ENCODE assay signal across 8 mouse cellular contexts in the genomic region with DNA sequence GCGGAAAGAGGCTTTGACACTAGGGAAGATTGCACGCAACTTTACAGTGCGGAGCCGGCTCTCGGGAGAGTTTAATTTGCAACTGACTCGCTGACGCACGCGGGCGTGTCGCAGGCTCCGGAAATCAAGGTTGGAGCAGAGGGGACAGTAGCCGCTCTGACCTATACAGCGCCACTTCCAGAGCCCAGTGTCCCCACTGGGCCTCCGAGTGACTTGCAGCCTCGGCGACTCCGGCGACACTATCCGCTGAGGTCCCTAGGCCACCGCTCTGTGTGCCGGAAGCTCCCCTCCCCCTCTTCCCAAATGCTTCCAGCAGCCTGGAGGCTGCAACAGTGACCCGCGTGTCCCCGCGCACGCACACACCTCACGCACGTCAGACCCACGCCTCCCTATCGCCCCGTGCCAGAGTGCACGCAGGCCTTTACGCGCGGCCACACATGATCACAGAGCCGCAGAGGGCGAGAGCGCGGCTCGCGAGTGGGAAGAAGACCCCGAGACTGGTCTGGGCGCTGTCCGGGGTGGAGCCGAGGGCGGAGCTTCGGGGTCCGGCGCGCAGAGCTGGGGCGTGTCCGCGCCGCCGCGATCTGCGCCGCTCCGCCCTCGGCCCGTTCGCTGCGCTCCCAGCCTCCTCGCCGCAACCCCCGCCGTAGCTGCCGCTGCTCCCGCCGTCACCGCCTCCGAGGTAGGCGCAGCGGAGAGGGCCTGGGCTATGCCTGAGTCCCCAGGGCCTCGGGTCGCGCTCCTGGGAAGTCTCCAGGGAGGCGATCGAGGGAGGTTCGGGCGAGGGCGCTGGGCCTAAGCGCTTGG. TPM values are rescaled to one million over a fixed set of nuclear protein-coding genes. Genes with fewer than 3 reads are reported as not detected.
DNase-seq lines count a peak whose midpoint lies in the region; ATAC-seq lines count a peak whose summit lies in the region.

A gene (plus strand): TSS at position 390 of the 807 bp plus-strand sequence.

- H3K27me3 ChIP-seq in intestine, embryonic 16.5 days (replicated peaks; ENCODE audit: control insufficient read depth, insufficient read depth, low read length), result no peaks in the 10 kb centered on the region

- H3K4me2 ChIP-seq in intestine, embryonic 16.5 days (ENCODE audit: low read depth, low read length), result peak within 1 kb of the TSS; percentile 84

- no peaks in the 10 kb centered on the region for H3K36me3 ChIP-seq in intestine, embryonic 16.5 days (ENCODE audit: control insufficient read depth, insufficient read depth, low read length)

- under 1% methylated on average over 83 of the region's 84 CpGs for WGBS in intestine, embryonic 16.5 days

- H3K9ac ChIP-seq in intestine, embryonic 16.5 days (ENCODE audit: low read depth, low read length), result peak within 1 kb of the TSS; percentile 100

- peak within 1 kb of the TSS; percentile 98 for H3K27ac ChIP-seq in intestine, embryonic 16.5 days (ENCODE audit: low read length)

- intact Hi-C loops in left cerebral cortex, postnatal 25 days (cut with DNase I), result no loop called here

- peaks cover 48% of the 10 kb centered on the region for H3K4me1 ChIP-seq in intestine, embryonic 16.5 days (ENCODE audit: control insufficient read depth, insufficient read depth, low read length)

- H3K4me3 ChIP-seq in intestine, embryonic 16.5 days (ENCODE audit: low read length), result peak within 1 kb of the TSS; percentile 100

- peak; percentile 93 for DNase-seq in adrenal gland, postnatal 10 days
- peak; percentile 92 for DNase-seq in embryo, embryonic 9.5 days (ENCODE audit: extremely low spot score)
- DNase-seq in gastrocnemius, postnatal 4 days (ENCODE audit: low spot score in 2 of 2), result peak; percentile 82 to 90
- peak; percentile 91 for DNase-seq in left cerebral cortex, postnatal 25 days (ENCODE audit: low spot score in 2 of 2)
- peak; percentile 87 for DNase-seq in mesoderm, embryonic 11.5 days (ENCODE audit: low read depth, low spot score)
- DNase-seq in right cerebral cortex, postnatal 25 days, result peak; percentile 92
- DNase-seq in urinary bladder, postnatal 4 days (ENCODE audit: low spot score in 2 of 2), result peak; percentile 85 to 88

- H3K9me3 ChIP-seq in intestine, embryonic 16.5 days (ENCODE audit: control insufficient read depth, low read length), result no peaks in the 10 kb centered on the region

- ATAC-seq in intestine, embryonic 16.5 days, result peak; percentile 92

RNA-seq across cellular contexts. Expression of the gene that starts here (rescaled TPM):
- 100 to 1,000 TPM; 330 to 403 TPM for total RNA-seq in adrenal gland, postnatal 10 days (2021)
- total RNA-seq in gastrocnemius, postnatal 4 days (2021), result 100 to 1,000 TPM; 797 to 932 TPM
- 311 and 337 TPM in 2 replicates for polyA plus RNA-seq in intestine, embryonic 16.5 days (2015; fragmentation: Nextera tagmentation; extraction: Ambion mirVana)
- total RNA-seq in left cerebral cortex, postnatal 25 days (2021), result 100 to 1,000 TPM; 544 to 569 TPM

Comparison
In these comparisons a context has a peak if more than half of its experiments do, and no peak if none do; other contexts are left out.
1. Peak in every context shown above with its lines: DNase-seq, ATAC-seq, H3K4me3 ChIP-seq and H3K27ac ChIP-seq.